Mouse (Mus musculus) forebrain, embryonic 13.5 days (tissue): ENCODE results near the gene Vti1a. TPM values are rescaled to one million over a fixed set of nuclear protein-coding genes. Genes with fewer than 3 reads are reported as not detected.
A peak's percentile ranks its signal among the peaks of the same experiment; 100 is the strongest.

Experiments used
- ATAC-seq: fragments of 200-750 bp; cut with Nextera tagmentation; 2 replicates; pipeline ENCODE4 v1.8.0; 2017
- H3K27ac ChIP-seq: fragments of 300-500 bp; sonication (generic); 2 replicates; pipeline ENCODE4 v1.5.1; 2015; ENCODE audit warnings: inconsistent platforms, mild to moderate bottlenecking, moderate library complexity
- H3K27me3 ChIP-seq: fragments of 300-500 bp; sonication (generic); 2 replicates; pipeline ENCODE4 v1.6.1; 2015; ENCODE audit warnings: mild to moderate bottlenecking, inconsistent platforms
- H3K36me3 ChIP-seq: fragments of 300-500 bp; sonication (generic); 2 replicates; pipeline ENCODE4 v1.6.1; 2015; ENCODE audit warnings: mild to moderate bottlenecking, inconsistent platforms; ENCODE audit not compliant: poor library complexity, severe bottlenecking
- H3K4me1 ChIP-seq: fragments of 300-500 bp; sonication (generic); 2 replicates; pipeline ENCODE4 v1.6.1; 2015; ENCODE audit warnings: inconsistent platforms
- H3K4me2 ChIP-seq: fragments of 300-500 bp; sonication (generic); 2 replicates; pipeline ENCODE4 v1.6.1; 2015; ENCODE audit warnings: inconsistent platforms, mild to moderate bottlenecking, moderate library complexity
- H3K4me3 ChIP-seq: fragments of 300-500 bp; sonication (generic); 2 replicates; pipeline ENCODE4 v1.5.1; 2015; ENCODE audit warnings: mild to moderate bottlenecking, inconsistent platforms
- H3K9ac ChIP-seq: fragments of 300-500 bp; sonication (generic); 2 replicates; pipeline ENCODE4 v1.6.1; 2015; ENCODE audit warnings: mild to moderate bottlenecking, inconsistent platforms
- H3K9me3 ChIP-seq: fragments of 300-500 bp; sonication (generic); replicated peaks from 2 replicates; pipeline ENCODE4 v1.6.1; 2016; ENCODE audit warnings: inconsistent platforms
- WGBS: fragments of 180-500 bp; shearing (Covaris S2); methylation state at CpG from one replicate; pipeline ENCODE4 v1.1.7; 2015; 5-methylcytosine and 5-hydroxymethylcytosine counted together
- polyA plus RNA-seq: library from polyadenylated mRNA; unstranded; fragments of >200 nt; fragmentation: Nextera tagmentation; extraction: Ambion mirVana; gene quantifications from 2 replicates; pipeline ENCODE4 v1.2.1, GENCODE M21; 2015

Gene Vti1a
- polyA plus RNA-seq = 25.8 and 29.0 TPM in 2 replicates

GRCm38 (mm10) chr19:55316109-55316714 lies at the start of gene Vti1a:
Vti1a (plus strand) TSS chr19:55316295.
- H3K4me2 ChIP-seq = peak within 1 kb of the TSS; percentile 89
- H3K27me3 ChIP-seq = no peaks in the 10 kb centered on the region
- peaks cover 47% of the 10 kb centered on the region for H3K4me1 ChIP-seq
- WGBS = under 1% methylated on average over 48 of the region's 48 CpGs
- H3K4me3 ChIP-seq = peak within 1 kb of the TSS; percentile 87
- peak; percentile 94 for ATAC-seq
- H3K9me3 ChIP-seq = no peaks in the 10 kb centered on the region
- peaks cover 8% of the 10 kb centered on the region for H3K36me3 ChIP-seq
- H3K27ac ChIP-seq = peak within 1 kb of the TSS; percentile 68; the same call in 1 of the 2 replicates
- peak within 1 kb of the TSS; percentile 85 for H3K9ac ChIP-seq

- H3K4me1 ChIP-seq = peaks cover 7% of the 10 kb centered on the region
- no peak overlapping the region for H3K4me3 ChIP-seq
- no peaks in the 10 kb centered on the region for H3K36me3 ChIP-seq
- H3K4me2 ChIP-seq = no peak overlapping the region
- no peaks in the 10 kb centered on the region for H3K27me3 ChIP-seq
- 83% methylated on average over 3 of the region's 3 CpGs for WGBS
- ATAC-seq = no peak
- H3K27ac ChIP-seq = no peak overlapping the region
- no peaks in the 10 kb centered on the region for H3K9me3 ChIP-seq
- no peak overlapping the region for H3K9ac ChIP-seq
Observed at GRCm38 (mm10) chr19:55266786-55267185, 49.3 kb upstream of the Vti1a start.

- H3K4me2 ChIP-seq = no peak overlapping the region
- H3K9ac ChIP-seq = no peak overlapping the region
- WGBS = 88% methylated on average over 3 of the region's 3 CpGs
- no peaks in the 10 kb centered on the region for H3K9me3 ChIP-seq
- H3K4me3 ChIP-seq = no peak overlapping the region
- H3K27me3 ChIP-seq = no peaks in the 10 kb centered on the region
- H3K27ac ChIP-seq = no peak overlapping the region
- peaks cover 7% of the 10 kb centered on the region for H3K4me1 ChIP-seq
- ATAC-seq = no peak
- no peaks in the 10 kb centered on the region for H3K36me3 ChIP-seq
Observed at GRCm38 (mm10) chr19:55268150-55268549, 47.9 kb upstream of the Vti1a start.

GRCm38 (mm10) chr19:55269051-55269450 lies 47.0 kb upstream of the Vti1a start:
- no peak overlapping the region for H3K27ac ChIP-seq
- no peak overlapping the region for H3K9ac ChIP-seq
- no peaks in the 10 kb centered on the region for H3K36me3 ChIP-seq
- 79% methylated on average over 5 of the region's 5 CpGs for WGBS
- no peak overlapping the region for H3K4me3 ChIP-seq
- peaks cover 7% of the 10 kb centered on the region for H3K4me1 ChIP-seq
- ATAC-seq = no peak
- no peaks in the 10 kb centered on the region for H3K27me3 ChIP-seq
- no peaks in the 10 kb centered on the region for H3K9me3 ChIP-seq
- H3K4me2 ChIP-seq = no peak overlapping the region

GRCm38 (mm10) chr19:55271448-55271847 lies 44.6 kb upstream of the Vti1a start:
- no peak overlapping the region for H3K4me2 ChIP-seq
- H3K27me3 ChIP-seq = no peaks in the 10 kb centered on the region
- H3K9ac ChIP-seq = no peak overlapping the region
- H3K4me1 ChIP-seq = peaks cover 7% of the 10 kb centered on the region
- H3K4me3 ChIP-seq = no peak overlapping the region
- no peaks in the 10 kb centered on the region for H3K36me3 ChIP-seq
- WGBS = 24% methylated on average over 3 of the region's 3 CpGs
- no peaks in the 10 kb centered on the region for H3K9me3 ChIP-seq
- H3K27ac ChIP-seq = no peak overlapping the region
- peak; percentile 45; the same call in 1 of the 2 replicates for ATAC-seq

- Histone ChIP-seq H3K9ac (no peak overlapping the region), H3K4me1 (peaks cover 7% of the 10 kb centered on the region), H3K9me3 (no peaks in the 10 kb centered on the region), H3K4me2 (no peak overlapping the region), H3K36me3 (no peaks in the 10 kb centered on the region), H3K27me3 (no peaks in the 10 kb centered on the region), H3K4me3 (no peak overlapping the region), H3K27ac (no peak overlapping the region)
- 83% methylated on average over 6 of the region's 6 CpGs for WGBS
- no peak for ATAC-seq
Observed at GRCm38 (mm10) chr19:55273340-55273739, 42.8 kb upstream of the Vti1a start.

GRCm38 (mm10) chr19:55276100-55276499 lies 40.0 kb upstream of the Vti1a start:
- H3K4me3 ChIP-seq = no peak overlapping the region
- 85% methylated on average over 4 of the region's 4 CpGs for WGBS
- H3K9me3 ChIP-seq = no peaks in the 10 kb centered on the region
- H3K4me2 ChIP-seq = no peak overlapping the region
- H3K27me3 ChIP-seq = no peaks in the 10 kb centered on the region
- no peak overlapping the region for H3K9ac ChIP-seq
- no peak for ATAC-seq
- no peaks in the 10 kb centered on the region for H3K36me3 ChIP-seq
- H3K4me1 ChIP-seq = peaks cover 5% of the 10 kb centered on the region
- H3K27ac ChIP-seq = no peak overlapping the region

GRCm38 (mm10) chr19:55276770-55277169 lies 39.3 kb upstream of the Vti1a start:
- H3K4me3 ChIP-seq = no peak overlapping the region
- H3K9ac ChIP-seq = no peak overlapping the region
- no peaks in the 10 kb centered on the region for H3K36me3 ChIP-seq
- no peaks in the 10 kb centered on the region for H3K9me3 ChIP-seq
- no peaks in the 10 kb centered on the region for H3K4me1 ChIP-seq
- no peak for ATAC-seq
- H3K4me2 ChIP-seq = no peak overlapping the region
- H3K27me3 ChIP-seq = no peaks in the 10 kb centered on the region
- 93% methylated on average over 3 of the region's 3 CpGs for WGBS
- H3K27ac ChIP-seq = no peak overlapping the region

- no peak for ATAC-seq
- Histone ChIP-seq H3K4me3 (no peak overlapping the region), H3K4me2 (no peak overlapping the region), H3K27ac (no peak overlapping the region), H3K4me1 (no peaks in the 10 kb centered on the region), H3K36me3 (peaks cover 8% of the 10 kb centered on the region), H3K9ac (no peak overlapping the region), H3K27me3 (no peaks in the 10 kb centered on the region), H3K9me3 (no peaks in the 10 kb centered on the region)
- 91% methylated on average over 4 of the region's 4 CpGs for WGBS
Observed at GRCm38 (mm10) chr19:55284093-55284492, 32.0 kb upstream of the Vti1a start.

- no peak overlapping the region for H3K4me2 ChIP-seq
- H3K9ac ChIP-seq = no peak overlapping the region
- no peaks in the 10 kb centered on the region for H3K27me3 ChIP-seq
- H3K4me1 ChIP-seq = no peaks in the 10 kb centered on the region
- H3K4me3 ChIP-seq = no peak overlapping the region
- no peak overlapping the region for H3K27ac ChIP-seq
- WGBS = 94% methylated on average over 4 of the region's 4 CpGs
- ATAC-seq = no peak
- H3K36me3 ChIP-seq = peaks cover 8% of the 10 kb centered on the region
- no peaks in the 10 kb centered on the region for H3K9me3 ChIP-seq
Observed at GRCm38 (mm10) chr19:55286034-55286433, 30.1 kb upstream of the Vti1a start.

GRCm38 (mm10) chr19:55288974-55289373 lies 27.1 kb upstream of the Vti1a start:
- no peaks in the 10 kb centered on the region for H3K4me1 ChIP-seq
- H3K27ac ChIP-seq = no peak overlapping the region
- no peaks in the 10 kb centered on the region for H3K27me3 ChIP-seq
- H3K9me3 ChIP-seq = no peaks in the 10 kb centered on the region
- H3K9ac ChIP-seq = no peak overlapping the region
- ATAC-seq = no peak
- H3K36me3 ChIP-seq = peaks cover 8% of the 10 kb centered on the region
- H3K4me3 ChIP-seq = no peak overlapping the region
- no peak overlapping the region for H3K4me2 ChIP-seq

GRCm38 (mm10) chr19:55290621-55291270 lies 25.3 kb upstream of the Vti1a start:
- Histone ChIP-seq H3K4me2 (no peak overlapping the region), H3K4me1 (no peaks in the 10 kb centered on the region), H3K9me3 (no peaks in the 10 kb centered on the region), H3K36me3 (peaks cover 17% of the 10 kb centered on the region), H3K4me3 (no peak overlapping the region), H3K9ac (no peak overlapping the region), H3K27ac (no peak overlapping the region), H3K27me3 (no peaks in the 10 kb centered on the region)
- WGBS = 86% methylated on average over 2 of the region's 2 CpGs
- no peak for ATAC-seq
